Mouse (Mus musculus) testis, adult 2 months (tissue): ENCODE results near the gene Thumpd2.

Source experiments
- CTCF ChIP-seq: fragments of 200-500 bp; IDR thresholded peaks from 2 replicates; pipeline ENCODE4 v1.5.1; 2012; ENCODE audit warnings: low read depth, mild to moderate bottlenecking, inconsistent platforms, low read length, moderate library complexity; ENCODE audit not compliant: control insufficient read depth, insufficient read depth, insufficient replicate concordance
- POLR2A ChIP-seq: fragments of 200-500 bp; IDR thresholded peaks from 2 replicates; pipeline ENCODE4 v1.6.1; 2012; ENCODE audit warnings: low read depth, mild to moderate bottlenecking, inconsistent platforms, low read length, moderate library complexity; ENCODE audit not compliant: control insufficient read depth

DNA sequence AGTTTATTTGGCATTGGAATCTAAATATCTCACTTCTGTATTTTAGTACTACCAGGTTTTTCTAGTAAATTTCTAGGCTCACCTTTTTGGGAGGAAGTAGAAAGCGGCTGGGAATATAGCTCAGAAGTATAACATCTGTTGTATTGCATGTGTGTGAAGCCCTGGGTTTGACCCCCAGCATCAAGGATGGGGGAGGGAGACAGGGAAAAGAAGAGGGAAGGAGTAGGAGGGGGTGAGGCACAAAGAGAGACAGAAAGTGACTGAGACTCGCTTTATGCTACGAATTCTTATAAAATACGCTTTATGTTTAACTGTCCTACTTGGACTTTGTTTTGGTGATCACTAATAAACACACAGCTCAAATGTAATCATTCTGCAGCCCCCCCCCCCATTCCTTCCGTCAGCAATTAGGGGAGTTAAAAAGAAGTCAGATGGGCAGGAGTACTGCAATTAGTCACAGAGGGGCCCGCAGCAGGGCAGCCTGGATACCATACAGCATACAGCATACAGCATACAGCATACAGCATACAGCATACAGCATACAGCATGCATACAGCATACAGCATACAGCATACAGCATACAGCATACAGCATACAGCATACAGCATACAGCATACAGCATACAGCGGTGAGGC is 16.8 kb downstream of the Thumpd2 start:
- TF ChIP-seq CTCF (no peak), POLR2A (no peak)
